In the genomic region with DNA sequence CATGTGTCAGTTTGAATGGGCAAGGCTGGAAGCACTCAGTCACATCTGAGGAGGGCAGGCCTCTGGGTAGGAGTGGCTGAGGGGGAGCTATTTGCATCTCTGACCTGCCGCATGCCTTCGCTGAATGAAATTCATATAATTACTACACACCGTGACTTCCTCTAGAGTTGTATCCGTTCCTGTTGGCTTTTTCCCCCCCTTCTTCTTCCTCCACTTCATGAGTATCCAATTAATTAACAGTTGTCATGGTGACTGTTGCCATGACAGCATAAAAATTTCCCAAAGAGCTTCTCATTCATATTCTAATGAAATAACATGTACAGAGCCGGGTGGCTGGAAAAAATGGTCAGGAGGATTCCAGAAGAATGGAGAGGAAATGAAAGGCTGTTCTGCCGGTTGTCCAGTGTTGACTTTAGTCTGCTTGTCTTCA, we compare ENCODE assay signal across 10 mouse cellular contexts.
DNase-seq lines count a peak whose midpoint lies in the region; ATAC-seq lines count a peak whose summit lies in the region.
"Had no signal": no experiment of that assay in that cellular context is flagged by ENCODE, and none has a peak within 500 bp of the region (broad histone marks: within the 10 kb centered on the region; RNA-seq: fewer than 3 reads in every experiment).

No protein-coding gene starts in this region.

- H3K27me3 ChIP-seq in hindbrain, embryonic 11.5 days (ENCODE audit: control insufficient read depth, insufficient read depth, low read length), result no peaks in the 10 kb centered on the region
- H3K27me3 ChIP-seq: limb, embryonic 15.5 days had no signal

- no peak overlapping the region for H3K9ac ChIP-seq in hindbrain, embryonic 11.5 days (ENCODE audit: low read depth, low read length)
- H3K9ac ChIP-seq: limb, embryonic 15.5 days had no signal

- H3K4me1 ChIP-seq in hindbrain, embryonic 11.5 days (replicated peaks; ENCODE audit: control insufficient read depth, insufficient read depth, low read length), result 0 out of 2 replicates have a peak, but pooled peaks cover 8% of the 10 kb centered on the region
- H3K4me1 ChIP-seq: limb, embryonic 15.5 days had no signal

- no peak overlapping the region for H3K27ac ChIP-seq in hindbrain, embryonic 11.5 days (ENCODE audit: low read depth, low read length)
- H3K27ac ChIP-seq: limb, embryonic 15.5 days had no signal

- no peak overlapping the region for H3K4me2 ChIP-seq in hindbrain, embryonic 11.5 days (replicated peaks; ENCODE audit: low read depth, low read length)
- H3K4me2 ChIP-seq: limb, embryonic 15.5 days had no signal

- WGBS in hindbrain, embryonic 11.5 days, result 21% methylated on average over 6 of the region's 6 CpGs

- H3K4me3 ChIP-seq in hindbrain, embryonic 11.5 days (ENCODE audit: low read depth, low read length), result no peak overlapping the region
- H3K4me3 ChIP-seq: limb, embryonic 15.5 days had no signal

- ATAC-seq in hindbrain, embryonic 11.5 days (ENCODE audit: low FRiP score), result peak; percentile 84

- H3K9me3 ChIP-seq in hindbrain, embryonic 11.5 days (ENCODE audit: control insufficient read depth, low read length), result no peaks in the 10 kb centered on the region
- H3K9me3 ChIP-seq: limb, embryonic 15.5 days had no signal

- no peaks in the 10 kb centered on the region for H3K36me3 ChIP-seq in hindbrain, embryonic 11.5 days (ENCODE audit: control insufficient read depth, insufficient read depth, low read length)
- H3K36me3 ChIP-seq: limb, embryonic 15.5 days had no signal

- DNase-seq in left cerebral cortex, adult 11 months (ENCODE audit: low spot score), result peak; percentile 71
- DNase-seq in left cerebral cortex, postnatal 36 days (ENCODE audit: low spot score in 2 of 2), result no peak
- DNase-seq in hindbrain, embryonic 11.5 days (ENCODE audit: low spot score), result peak; percentile 87
- DNase-seq in layer of hippocampus, postnatal 14 days (ENCODE audit: low spot score in 2 of 2), result peak; percentile 53 to 93
- peak; percentile 54 to 82 for DNase-seq in right cerebral cortex, adult 2 months (ENCODE audit: low spot score in 2 of 2)
- DNase-seq in heart, postnatal 36 days, result no peak
- no peak for DNase-seq in urinary bladder, adult 18-20 months (ENCODE audit: low spot score in 2 of 2)
- DNase-seq in thymus, postnatal 14 days, result no peak
- DNase-seq: gastrocnemius, postnatal 36 days had no signal

- intact Hi-C loops in left cerebral cortex, postnatal 36 days (cut with DNase I), result loop anchor here (10.0 kb wide), 2 partner anchors 55 to 105 kb away; no protein-coding TSS in a partner anchor
- intact Hi-C loops in heart, postnatal 36 days (cut with DNase I), result no loop called here

Comparison
In these comparisons a context has a peak if more than half of its experiments do, and no peak if none do; other contexts are left out.
1. DNase-seq: peak in left cerebral cortex, adult 11 months (single experiment), hindbrain, embryonic 11.5 days (single experiment), layer of hippocampus, postnatal 14 days (2 of 2) and right cerebral cortex, adult 2 months (2 of 2); none in left cerebral cortex, postnatal 36 days (0 of 2), heart, postnatal 36 days (0 of 2), urinary bladder, adult 18-20 months (0 of 2) and thymus, postnatal 14 days (single experiment).